Mouse (Mus musculus) lung, adult 18-20 months (tissue): ENCODE measurements around the gene Olfr944.

Experiments used
- DNase-seq, 2 experiments: peaks; one replicate each; pipeline ENCODE4 v3.0.0; 2022; ENCODE audit warnings: mixed read lengths in 2 of 2

Olfr944 gene

DNA sequence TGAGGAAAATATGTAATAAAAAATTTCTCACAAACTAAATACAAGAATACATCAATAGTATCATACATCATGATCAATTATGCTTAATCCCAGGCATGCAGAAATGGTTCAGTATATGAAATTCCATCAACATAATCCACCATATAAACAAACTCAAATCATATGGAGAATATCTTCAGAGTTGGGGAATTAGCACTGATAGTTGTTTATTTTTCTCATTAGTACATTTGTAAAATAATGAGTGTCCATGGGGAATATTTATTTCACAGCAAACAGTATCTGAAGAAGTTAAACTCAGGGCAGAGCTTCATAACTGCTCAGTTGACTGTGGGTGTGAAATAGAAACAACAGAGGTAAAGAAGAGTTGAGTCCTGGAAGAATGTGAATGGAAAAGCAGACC, at the start of gene Olfr944:
Gene Olfr944, plus strand, starts transcription at position 301 of the 400 bp plus-strand sequence.
- DNase-seq, result no peak

DNA sequence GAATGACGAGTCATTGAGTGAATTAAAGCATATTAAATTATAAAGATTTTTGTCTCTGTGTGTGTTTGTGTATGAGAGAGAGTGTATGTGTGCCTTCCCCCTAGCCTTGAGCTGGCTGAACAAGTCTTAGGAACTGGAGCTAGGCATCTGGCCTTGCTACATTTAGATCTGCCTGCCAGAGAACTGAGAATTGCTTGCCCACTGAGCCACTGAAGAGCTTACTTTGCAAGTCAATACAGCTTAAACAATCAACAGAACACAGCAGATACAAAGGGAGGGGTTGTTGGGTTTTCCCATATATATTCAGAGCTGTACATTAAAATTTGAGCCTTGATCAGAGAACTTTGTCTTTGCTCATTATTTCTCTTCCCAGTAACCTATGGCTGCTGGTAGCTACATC, 49.3 kb upstream of the Olfr944 start:
- no peak for DNase-seq

DNA sequence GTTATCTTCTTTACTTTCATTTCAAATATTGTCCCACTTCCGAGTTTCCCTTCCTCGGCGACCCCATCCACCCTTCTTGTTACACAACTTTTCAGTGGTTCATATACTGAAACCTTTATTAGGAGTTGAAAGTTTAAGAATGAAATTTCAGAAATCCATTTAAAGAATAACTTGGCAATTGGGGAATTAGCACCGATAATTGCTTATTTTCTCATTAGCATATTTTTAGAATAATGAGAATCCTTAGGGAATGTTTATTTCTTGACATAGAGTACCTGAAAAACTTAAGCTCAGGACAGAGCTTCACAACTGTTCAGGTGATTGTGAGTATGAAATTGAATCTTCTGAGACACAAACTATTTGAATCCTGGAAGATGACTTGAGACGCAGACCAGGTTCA, 35.7 kb upstream of the Olfr944 start, which contains the start of gene Olfr943:
Gene Olfr943, plus strand, starts transcription at position 301 of the 400 bp plus-strand sequence.
- no peak for DNase-seq

DNA sequence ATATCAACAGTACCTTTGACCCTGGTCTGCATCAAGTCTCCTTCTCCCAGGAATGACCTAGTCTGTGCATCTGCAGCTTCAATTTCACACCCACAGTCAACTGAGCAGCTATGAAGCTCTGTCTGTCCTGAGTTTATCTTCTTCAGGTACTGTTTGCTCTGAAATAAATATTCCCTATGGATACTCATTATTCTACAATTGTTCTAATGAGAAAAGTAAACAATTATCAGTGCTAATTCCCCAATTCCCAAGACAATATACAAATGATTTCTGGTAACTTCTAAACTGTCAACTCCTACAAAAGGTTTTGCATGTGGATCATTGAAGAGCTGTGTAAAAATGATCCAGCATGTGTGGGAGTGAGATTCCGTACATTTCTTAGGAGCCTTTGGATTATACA, 48.2 kb downstream of the Olfr944 start, which contains the start of gene Olfr1537:
Gene Olfr1537, minus strand, starts transcription at position 101 of the 400 bp plus-strand sequence.
- no peak for DNase-seq
